Mouse (Mus musculus) 416B (cell line): ENCODE results near the gene Ifit1.

Experiments
- DNase-seq: peaks from one replicate; pipeline ENCODE4 v3.0.0; 2011; ENCODE audit warnings: low read depth

Ifit1 gene

DNA sequence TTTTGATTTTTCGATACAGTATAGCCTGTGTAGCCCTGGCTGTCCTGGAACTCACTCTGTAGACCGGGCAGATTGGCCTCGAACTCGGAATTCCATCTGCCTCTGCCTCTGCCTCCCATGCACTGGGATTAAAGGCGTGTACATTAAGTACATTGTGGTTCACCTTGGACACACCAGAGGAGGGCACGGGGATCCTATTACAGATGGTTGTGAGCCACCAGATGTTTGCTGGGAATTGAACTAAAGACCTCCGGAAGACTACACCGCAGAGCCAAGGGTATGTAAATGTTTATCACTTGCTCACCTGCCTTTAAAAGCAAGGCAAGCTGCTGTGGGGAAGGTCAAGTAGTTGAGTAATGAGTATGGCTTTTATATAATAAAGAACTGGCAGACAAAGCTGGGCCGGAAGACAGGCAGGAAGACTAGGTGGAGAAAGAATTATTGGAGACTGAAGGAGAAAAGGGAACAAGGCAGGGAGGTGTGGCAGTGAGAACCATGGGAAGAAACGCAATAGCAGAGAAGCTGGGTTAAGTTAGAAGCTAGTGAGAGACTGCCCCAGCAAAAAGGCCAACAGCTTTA lies 14.6 kb downstream of the Ifit1 start:
- no peak for DNase-seq

DNA sequence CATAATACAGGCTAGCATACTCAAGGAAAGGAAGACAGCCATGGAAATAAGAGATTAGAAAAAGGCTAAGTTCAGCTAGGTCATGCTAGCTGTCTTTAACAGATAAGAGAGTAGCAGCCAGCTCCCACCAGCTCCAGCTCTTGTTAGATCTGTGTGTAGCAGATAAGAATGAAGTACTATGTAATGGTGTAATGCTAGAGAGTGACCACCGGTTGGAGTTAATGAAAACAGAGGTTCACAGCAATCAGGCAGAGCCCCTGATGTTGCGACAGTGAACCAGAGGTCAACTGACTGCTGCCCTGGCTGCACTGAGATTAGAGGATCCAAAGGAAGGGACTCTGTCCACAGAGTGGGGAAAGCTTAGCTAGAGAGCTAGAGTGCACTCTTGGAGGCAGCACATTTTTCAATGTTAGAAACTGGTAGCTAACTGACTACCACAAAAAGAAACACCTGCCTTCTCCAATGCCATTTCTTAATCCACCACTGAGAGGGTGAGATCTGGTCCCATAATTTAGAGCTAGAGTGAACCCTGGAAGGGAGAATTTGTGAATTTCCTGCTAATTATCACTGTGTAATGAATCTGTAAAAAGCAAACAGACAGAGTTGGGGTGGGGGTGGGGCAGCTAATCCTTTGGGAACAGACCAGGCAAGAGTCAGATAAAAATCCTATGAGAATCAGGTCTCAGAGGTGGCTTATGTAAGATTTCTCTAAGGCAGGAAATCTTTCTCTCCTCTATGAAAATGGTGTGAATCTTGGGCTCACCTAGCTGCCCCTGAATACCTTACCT lies 16.0 kb downstream of the Ifit1 start:
- DNase-seq = peak; percentile 88

- DNase-seq = peak; percentile 77
Measured at GRCm38 (mm10) chr19:34662067-34662507, 21.4 kb downstream of the Ifit1 start.

GRCm38 (mm10) chr19:34662740-34663139 lies 22.1 kb downstream of the Ifit1 start:
- DNase-seq = no peak

GRCm38 (mm10) chr19:34666127-34666526 lies 25.5 kb downstream of the Ifit1 start:
- DNase-seq = peak; percentile 74

DNA sequence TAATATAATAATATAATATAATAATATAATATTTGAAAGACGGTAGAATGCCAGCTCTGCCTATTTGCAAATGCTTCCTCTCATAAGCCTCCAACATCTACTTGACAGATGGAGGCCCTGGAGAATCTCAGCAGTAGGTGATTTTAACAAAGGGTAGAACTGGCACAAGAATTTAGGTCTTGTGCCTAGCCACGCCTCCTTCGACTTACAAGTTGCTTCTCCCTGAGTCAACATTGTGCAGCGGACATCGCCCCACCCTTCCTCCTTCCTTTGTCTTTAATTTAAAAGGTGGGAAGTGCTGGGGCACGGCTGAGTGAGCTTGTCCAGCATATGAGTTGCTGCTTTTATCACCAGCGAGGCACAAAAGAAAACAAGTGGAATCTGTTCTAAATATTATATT lies 32.8 kb downstream of the Ifit1 start:
- no peak for DNase-seq

- DNase-seq = peak; percentile 87
Measured at GRCm38 (mm10) chr19:34678428-34678827, 37.8 kb downstream of the Ifit1 start.

DNA sequence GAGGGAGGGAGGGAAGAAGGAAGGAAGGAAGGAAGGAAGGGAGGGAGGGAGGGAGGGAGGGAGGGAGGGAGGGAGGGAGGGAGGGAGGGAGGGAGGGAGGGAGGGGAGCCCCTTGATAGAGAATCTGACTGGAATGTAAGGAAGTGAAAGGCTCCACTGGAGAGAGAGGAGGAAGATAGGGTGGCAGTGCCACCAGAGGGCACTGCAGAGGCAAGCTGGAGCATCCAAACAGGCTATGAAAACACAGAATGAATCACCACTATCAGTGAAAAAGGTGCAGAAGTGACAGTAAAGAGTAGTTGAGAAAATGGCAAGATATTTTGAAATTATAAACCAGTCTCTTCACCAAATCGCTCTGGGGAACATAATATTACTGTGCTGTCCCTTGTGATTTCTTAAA lies 44.2 kb downstream of the Ifit1 start:
- peak; percentile 72 for DNase-seq

GRCm38 (mm10) chr19:34685530-34685929 lies 44.9 kb downstream of the Ifit1 start:
- no peak for DNase-seq

DNA sequence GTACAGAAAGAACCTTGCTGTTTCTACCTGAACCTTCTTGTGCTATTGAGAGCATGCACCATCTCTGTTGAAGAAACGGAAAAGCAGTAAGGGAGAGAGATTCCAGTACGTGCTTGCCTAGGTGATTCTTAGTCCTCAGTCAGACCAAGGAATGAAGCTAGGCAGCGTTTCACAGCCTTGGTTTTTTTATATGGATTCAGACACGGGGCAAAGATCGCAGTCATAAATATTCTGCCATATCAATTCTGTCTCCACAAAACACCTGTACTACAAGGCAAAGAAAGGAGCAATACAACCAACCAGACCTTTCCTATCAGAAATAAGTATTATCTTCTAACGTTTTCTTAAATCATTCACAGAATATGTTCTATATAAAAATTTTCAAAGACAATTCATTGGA lies 50.7 kb downstream of the Ifit1 start:
- no peak for DNase-seq

GRCm38 (mm10) chr19:34696352-34696986 lies 55.8 kb downstream of the Ifit1 start:
- DNase-seq = no peak

DNA sequence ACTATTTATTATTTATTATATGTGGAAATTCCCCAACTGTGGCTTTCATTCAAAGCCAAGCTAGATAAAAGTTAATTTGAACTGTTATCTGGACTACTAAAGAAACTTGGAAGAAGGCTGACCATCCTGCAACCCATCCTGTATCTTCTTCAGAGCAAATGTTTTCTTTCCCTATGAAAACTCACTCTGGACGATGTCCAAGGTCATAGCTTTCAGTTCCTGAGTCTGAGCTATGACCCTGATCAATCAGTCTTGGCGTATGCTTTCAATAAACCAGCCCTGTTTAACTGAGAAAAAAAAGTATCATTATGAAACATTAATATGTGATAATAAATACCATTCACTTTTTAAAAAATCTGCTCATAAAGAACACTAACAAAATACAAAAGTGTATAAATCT lies 56.8 kb downstream of the Ifit1 start:
- DNase-seq = no peak

DNA sequence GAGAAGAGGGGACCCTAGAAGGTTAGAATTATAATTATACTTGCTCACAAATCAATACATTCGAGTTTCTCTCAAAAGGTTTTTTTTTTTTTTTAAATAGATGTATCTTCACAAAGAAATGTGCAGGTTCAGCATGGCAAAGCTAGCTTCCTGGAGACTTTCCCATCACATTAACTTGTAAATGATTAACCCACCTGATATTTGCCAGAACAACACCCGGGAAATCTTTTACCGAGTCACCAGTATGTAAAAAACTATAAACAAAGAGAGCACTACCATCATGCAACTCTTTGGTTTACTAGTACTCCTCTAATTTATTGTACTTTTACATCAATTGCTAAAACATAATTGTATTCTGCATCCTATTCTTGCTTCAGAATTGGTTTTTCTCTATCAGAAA lies 57.8 kb downstream of the Ifit1 start:
- DNase-seq = no peak

DNA sequence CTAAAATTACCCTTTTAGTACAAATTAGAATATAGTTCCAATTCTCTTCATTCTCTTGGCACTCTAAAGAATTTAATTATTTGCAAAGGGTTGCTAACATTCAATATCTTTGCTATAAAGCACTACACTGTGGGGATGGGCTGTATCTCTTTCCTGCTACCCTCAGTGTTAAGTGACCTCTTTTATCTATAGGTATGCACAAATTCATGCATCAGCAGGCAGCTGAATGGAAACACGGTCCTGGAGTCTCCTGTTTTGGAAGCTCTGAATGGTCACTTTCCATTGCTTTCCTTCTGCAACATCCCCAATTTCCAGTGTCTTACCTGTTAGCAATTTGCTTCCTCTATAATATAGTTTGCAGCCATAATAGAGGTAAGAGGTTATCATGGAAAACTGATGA lies 58.2 kb downstream of the Ifit1 start:
- no peak for DNase-seq

DNA sequence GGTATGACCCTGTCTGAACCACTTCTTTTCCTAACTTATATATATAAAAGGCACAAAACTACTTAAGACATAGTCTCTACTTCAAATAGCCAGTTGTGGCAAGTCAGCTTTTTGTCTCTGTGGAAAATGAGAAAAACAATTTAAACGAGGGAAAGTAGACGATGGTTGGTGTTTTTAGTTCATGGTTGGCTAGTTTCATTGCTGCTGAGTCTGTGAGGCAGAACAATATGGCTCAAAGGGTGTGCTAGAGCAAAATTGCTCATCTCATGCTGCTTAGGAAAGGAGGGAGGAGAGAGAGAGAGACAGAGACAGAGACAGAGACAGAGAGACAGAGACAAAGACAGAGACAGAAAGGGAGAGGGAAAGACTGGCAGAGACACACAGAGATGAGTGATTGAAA lies 58.6 kb downstream of the Ifit1 start:
- no peak for DNase-seq
